In the genomic region with DNA sequence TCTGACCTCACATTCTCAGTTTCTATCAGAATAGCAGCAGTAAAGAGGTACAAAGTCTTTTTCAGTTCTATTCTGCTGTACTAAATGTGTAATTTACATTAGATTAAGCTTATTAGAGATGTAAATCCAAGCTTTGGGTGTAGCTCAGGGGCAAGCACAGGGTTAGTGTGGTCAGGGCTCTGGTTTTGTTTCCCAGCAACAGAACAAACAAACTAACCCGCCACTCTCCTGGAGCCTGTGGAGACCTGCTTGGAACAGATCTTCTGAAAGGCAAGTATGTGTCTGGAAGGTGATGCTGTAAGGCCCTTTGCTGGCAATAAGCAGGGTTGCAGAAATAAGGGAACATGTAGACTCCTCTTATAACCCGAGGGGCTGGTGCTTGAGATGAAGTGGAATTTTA, we compare ENCODE assay signal across 20 mouse cellular contexts. TPM values are rescaled to one million over a fixed set of nuclear protein-coding genes. Genes with fewer than 3 reads are reported as not detected.
DNase-seq lines count a peak whose midpoint lies in the region; ATAC-seq and TF ChIP-seq lines count a peak whose summit lies in the region.
"Had no signal": no experiment of that assay in that cellular context is flagged by ENCODE, and none has a peak within 500 bp of the region (broad histone marks: within the 10 kb centered on the region; RNA-seq: fewer than 3 reads in every experiment).

No protein-coding gene starts in this region.

- H3K27me3 ChIP-seq in liver, embryonic 11.5 days (replicated peaks; ENCODE audit: control insufficient read depth, insufficient read depth, low read length): no peaks in the 10 kb centered on the region
- H3K27me3 ChIP-seq in E14TG2a.4 (ENCODE audit: insufficient read depth, low read length): no peaks in the 10 kb centered on the region
- no peaks in the 10 kb centered on the region for H3K27me3 ChIP-seq in hindbrain, embryonic 10.5 days (ENCODE audit: insufficient read depth, poor library complexity, severe bottlenecking)
- H3K27me3 ChIP-seq: embryonic facial prominence, embryonic 12.5 days; forebrain, embryonic 15.5 days; heart, embryonic 12.5 days; hindbrain, embryonic 12.5 days had no signal

- peak; percentile 28 for DNase-seq in liver, embryonic 11.5 days (ENCODE audit: low spot score)
- no peak for DNase-seq in liver
- DNase-seq in ES-CJ7 (ENCODE audit: low read depth, low spot score): peak; percentile 73
- peak; percentile 18 for DNase-seq in brain, embryonic 14.5 days (ENCODE audit: low read depth)
- DNase-seq in hindbrain, embryonic 10.5 days (ENCODE audit: low spot score): no peak
- DNase-seq: adrenal gland, adult 8-10 months; adrenal gland, postnatal 36 days; cerebellum, adult 11 months; cerebellum, adult 8-10 months; cerebellum, postnatal 14 days; gastrocnemius, postnatal 36 days; heart, adult 18-20 months; heart, postnatal 36 days had no signal

- no peak overlapping the region for H3K9ac ChIP-seq in liver, embryonic 11.5 days (ENCODE audit: low read depth, low read length)
- H3K9ac ChIP-seq: embryonic facial prominence, embryonic 12.5 days; forebrain, embryonic 15.5 days; heart, embryonic 12.5 days; hindbrain, embryonic 12.5 days had no signal

- no peak for TF ChIP-seq POLR2A in brain, embryonic 14.5 days (IDR thresholded peaks at IDR 0.05; ENCODE audit: borderline replicate concordance, extremely low read depth, insufficient read depth, insufficient read length, poor library complexity, severe bottlenecking)

- no peaks in the 10 kb centered on the region for H3K9me3 ChIP-seq in liver, embryonic 11.5 days (ENCODE audit: control insufficient read depth, low read length)
- no peaks in the 10 kb centered on the region for H3K9me3 ChIP-seq in E14TG2a.4 (ENCODE audit: low read length)
- no peaks in the 10 kb centered on the region for H3K9me3 ChIP-seq in hindbrain, embryonic 10.5 days
- H3K9me3 ChIP-seq: embryonic facial prominence, embryonic 12.5 days; forebrain, embryonic 15.5 days; heart, embryonic 12.5 days; hindbrain, embryonic 12.5 days had no signal

- 78% methylated on average over 2 of the region's 2 CpGs for WGBS in liver, embryonic 11.5 days
- WGBS in hindbrain, embryonic 10.5 days: 67% methylated on average over 2 of the region's 2 CpGs

- no peaks in the 10 kb centered on the region for H3K4me1 ChIP-seq in liver, embryonic 11.5 days (replicated peaks; ENCODE audit: control insufficient read depth, insufficient read depth, low read length)
- peaks cover 30% of the 10 kb centered on the region for H3K4me1 ChIP-seq in E14TG2a.4 (replicated peaks; ENCODE audit: low read depth, low read length)
- 0 out of 2 replicates have a peak, but pooled peaks cover 3% of the 10 kb centered on the region for H3K4me1 ChIP-seq in hindbrain, embryonic 10.5 days (replicated peaks)
- H3K4me1 ChIP-seq: embryonic facial prominence, embryonic 12.5 days; forebrain, embryonic 15.5 days; hindbrain, embryonic 12.5 days had no signal

- TF ChIP-seq CTCF in E14TG2a.4 (conservative IDR thresholded peaks at IDR 0.05; ENCODE audit: low read length): no peak
- TF ChIP-seq CTCF in brain, embryonic 14.5 days (IDR thresholded peaks at IDR 0.05; ENCODE audit: borderline replicate concordance, extremely low read depth, insufficient read depth, insufficient read length): no peak

- no peak for ATAC-seq in liver, embryonic 11.5 days (replicated peaks; ENCODE audit: low FRiP score)
- ATAC-seq: forebrain, embryonic 15.5 days; hindbrain, embryonic 16.5 days; inflammation-experienced regulatory T-cells, adult 6 months had no signal

- H3K4me2 ChIP-seq in liver, embryonic 11.5 days: no peak overlapping the region
- H3K4me2 ChIP-seq: embryonic facial prominence, embryonic 12.5 days; forebrain, embryonic 15.5 days; heart, embryonic 12.5 days; hindbrain, embryonic 12.5 days had no signal

- H3K4me3 ChIP-seq in liver, embryonic 11.5 days (ENCODE audit: low read depth, low read length): no peak overlapping the region
- 0 out of 2 replicates have a peak overlapping the region, but pooled peaks have one; percentile 3 for H3K4me3 ChIP-seq in E14TG2a.4 (replicated peaks; ENCODE audit: low read length)
- H3K4me3 ChIP-seq in hindbrain, embryonic 10.5 days: no peak overlapping the region
- H3K4me3 ChIP-seq: embryonic facial prominence, embryonic 12.5 days; forebrain, embryonic 15.5 days; heart, embryonic 12.5 days; hindbrain, embryonic 12.5 days had no signal

- H3K27ac ChIP-seq in liver, embryonic 11.5 days (ENCODE audit: low read depth, low read length): no peak overlapping the region
- no peak overlapping the region for H3K27ac ChIP-seq in hindbrain, embryonic 10.5 days
- H3K27ac ChIP-seq: embryonic facial prominence, embryonic 12.5 days; forebrain, embryonic 15.5 days; hindbrain, embryonic 12.5 days had no signal

- H3K36me3 ChIP-seq in liver, embryonic 11.5 days (ENCODE audit: control insufficient read depth, insufficient read depth, low read length): peaks cover 4% of the 10 kb centered on the region; the same call in 1 of the 2 replicates
- H3K36me3 ChIP-seq in E14TG2a.4 (ENCODE audit: insufficient read depth, low read length): peaks cover 32% of the 10 kb centered on the region
- peaks cover 63% of the 10 kb centered on the region for H3K36me3 ChIP-seq in hindbrain, embryonic 10.5 days

RNA-seq across cellular contexts. Expression of gene Cdkl1, which starts 37.1 kb away (rescaled TPM):
- polyA plus RNA-seq in liver, embryonic 11.5 days (2014; fragmentation: Nextera tagmentation; extraction: Ambion mirVana): 0.21 and 0.52 TPM in 2 replicates
- 2.2 and 3.4 TPM in 2 replicates for polyA plus RNA-seq in brain, embryonic 14.5 days (2012; rRNA removed)
- polyA plus RNA-seq in hindbrain, embryonic 10.5 days (2016; fragmentation: Nextera tagmentation; extraction: Ambion mirVana): 0.62 and 0.71 TPM in 2 replicates
- polyA plus RNA-seq: inflammation-experienced regulatory T-cells, adult 6 months had no signal

Comparison
In these comparisons a context has a peak if more than half of its experiments do, and no peak if none do; other contexts are left out.
1. DNase-seq: peak in liver, embryonic 11.5 days (single experiment), ES-CJ7 (single experiment) and brain, embryonic 14.5 days (single experiment); none in liver (single experiment) and hindbrain, embryonic 10.5 days (single experiment).